Mouse (Mus musculus) testis, adult 2 months (tissue): ENCODE measurements around the gene Tns1. TPM values are rescaled to one million over a fixed set of nuclear protein-coding genes. Genes with fewer than 3 reads are reported as not detected.

ENCODE experiments used
- H3K27ac ChIP-seq: fragments of 200-500 bp; 2 replicates; pipeline ENCODE4 v1.5.1; 2012; ENCODE audit warnings: low read depth, low read length; ENCODE audit not compliant: control insufficient read depth, insufficient read depth
- H3K27me3 ChIP-seq: fragments of 200-500 bp; 2 replicates; pipeline ENCODE4 v1.6.1; 2012; ENCODE audit warnings: mild to moderate bottlenecking, low read length, moderate library complexity; ENCODE audit not compliant: control insufficient read depth, insufficient read depth
- H3K36me3 ChIP-seq: fragments of 200-500 bp; 2 replicates; pipeline ENCODE4 v1.6.1; 2012; ENCODE audit warnings: mild to moderate bottlenecking, low read length; ENCODE audit not compliant: control insufficient read depth, insufficient read depth
- H3K4me1 ChIP-seq: fragments of 200-500 bp; 2 replicates; pipeline ENCODE4 v1.6.1; 2012; ENCODE audit warnings: low read length; ENCODE audit not compliant: control insufficient read depth, insufficient read depth
- H3K4me3 ChIP-seq: fragments of 200-500 bp; 2 replicates; pipeline ENCODE4 v1.5.1; 2012; ENCODE audit warnings: low read depth, mild to moderate bottlenecking, low read length, moderate library complexity, mixed read lengths; ENCODE audit not compliant: control insufficient read depth
- CTCF ChIP-seq: fragments of 200-500 bp; IDR thresholded peaks from 2 replicates; pipeline ENCODE4 v1.5.1; 2012; ENCODE audit warnings: low read depth, mild to moderate bottlenecking, inconsistent platforms, low read length, moderate library complexity; ENCODE audit not compliant: control insufficient read depth, insufficient read depth, insufficient replicate concordance
- POLR2A ChIP-seq: fragments of 200-500 bp; IDR thresholded peaks from 2 replicates; pipeline ENCODE4 v1.6.1; 2012; ENCODE audit warnings: low read depth, mild to moderate bottlenecking, inconsistent platforms, low read length, moderate library complexity; ENCODE audit not compliant: control insufficient read depth
- polyA plus RNA-seq: library from polyadenylated mRNA; depleted of rRNA; stranded (reverse); fragments of >200 nt; gene quantifications from 2 replicates; pipeline ENCODE4 v1.2.3, GENCODE M21; 2012

Gene Tns1
- polyA plus RNA-seq, 1 experiment, result 422 TPM

DNA sequence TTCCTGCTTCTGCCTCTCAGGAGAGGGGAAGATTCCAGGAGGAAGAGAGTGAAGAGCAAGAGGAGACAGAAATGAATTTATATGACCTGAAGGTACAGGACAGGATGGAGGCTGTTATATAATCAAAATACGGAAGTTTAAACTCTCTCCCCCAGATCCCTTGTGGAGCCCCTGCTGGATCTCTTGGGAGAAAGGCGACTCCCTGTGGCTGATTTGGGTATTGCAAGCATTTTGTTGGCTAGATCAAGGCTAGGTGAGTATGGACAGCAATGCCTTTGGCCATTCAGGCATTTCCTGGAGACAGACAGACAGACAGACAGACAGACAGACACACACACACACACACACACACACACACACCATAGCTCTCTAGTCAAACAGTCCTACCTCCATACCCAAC, 46.9 kb downstream of the Tns1 start:
- Histone ChIP-seq H3K4me3 (no peak overlapping the region), H3K36me3 (no peaks in the 10 kb centered on the region), H3K4me1 (no peaks in the 10 kb centered on the region; the same call in 1 of the 2 replicates), H3K27me3 (no peaks in the 10 kb centered on the region), H3K27ac (no peak overlapping the region)
- peak; percentile 37; the same call in 1 of the 2 replicates for TF ChIP-seq CTCF
- no peak for TF ChIP-seq POLR2A

DNA sequence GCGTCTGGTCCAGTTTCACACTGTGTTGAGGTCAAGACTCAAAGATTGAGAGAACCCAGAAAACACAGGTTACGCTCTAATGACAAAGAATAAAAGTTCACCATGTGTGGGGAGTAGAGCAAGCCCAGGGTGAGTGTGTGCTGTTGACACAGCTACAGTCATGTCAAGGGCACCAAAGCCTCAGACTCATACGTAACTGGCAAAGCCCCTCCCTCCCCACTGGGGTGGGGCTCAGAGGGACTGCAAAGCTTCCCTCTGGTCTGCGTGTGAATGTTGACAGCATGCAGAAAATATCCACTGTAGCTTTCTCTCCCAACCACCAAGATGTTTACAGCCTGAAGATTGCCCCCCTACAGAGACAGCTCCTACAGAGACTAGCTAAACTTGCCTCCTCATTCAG, 48.0 kb downstream of the Tns1 start:
- no peak overlapping the region for H3K4me3 ChIP-seq
- H3K36me3 ChIP-seq, result no peaks in the 10 kb centered on the region
- H3K27me3 ChIP-seq, result no peaks in the 10 kb centered on the region
- no peak overlapping the region for H3K27ac ChIP-seq
- no peak for TF ChIP-seq CTCF
- no peak for TF ChIP-seq POLR2A
- H3K4me1 ChIP-seq, result no peaks in the 10 kb centered on the region; the same call in 1 of the 2 replicates

DNA sequence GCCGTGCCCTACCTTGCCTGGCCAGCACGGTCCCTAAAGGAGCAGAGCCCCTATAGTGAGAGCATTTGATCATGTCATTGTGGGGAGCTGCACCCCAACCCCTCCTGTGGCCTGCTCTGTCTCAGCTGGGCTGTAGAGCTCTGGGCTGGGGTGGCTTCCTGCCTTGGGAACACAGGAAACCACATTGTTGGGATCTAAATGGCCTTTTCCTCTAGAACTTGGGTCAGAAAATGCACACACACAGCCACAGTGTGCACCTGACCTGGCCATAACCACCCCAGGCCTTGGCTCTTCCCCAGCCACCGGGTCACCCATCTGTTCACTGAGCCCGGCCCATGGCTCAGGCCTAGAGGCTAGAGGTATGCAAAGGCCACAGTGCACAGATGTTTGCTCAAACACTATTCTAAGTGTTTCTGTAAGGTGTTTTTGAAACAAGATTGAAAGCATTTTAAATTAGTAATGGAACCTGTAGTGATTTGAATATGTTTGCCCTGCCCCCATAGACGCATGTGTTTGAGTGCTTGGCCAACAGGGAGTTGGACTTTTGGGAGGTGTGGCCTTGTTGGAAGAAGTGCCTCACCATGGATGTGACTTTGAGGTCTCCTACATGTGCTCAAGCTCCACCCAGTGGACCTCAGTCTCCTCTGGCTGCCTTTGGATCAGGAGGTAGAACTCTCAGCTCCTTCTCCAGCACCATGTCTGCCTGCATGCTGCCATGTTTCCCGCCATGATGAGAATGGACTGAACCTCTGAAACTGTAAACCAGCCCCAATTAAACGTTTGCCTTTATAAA, 49.4 kb downstream of the Tns1 start:
- H3K4me1 ChIP-seq, result no peaks in the 10 kb centered on the region; the same call in 1 of the 2 replicates
- H3K27ac ChIP-seq, result no peak overlapping the region
- TF ChIP-seq CTCF (no peak), POLR2A (no peak)
- H3K27me3 ChIP-seq, result no peaks in the 10 kb centered on the region
- no peaks in the 10 kb centered on the region for H3K36me3 ChIP-seq
- H3K4me3 ChIP-seq, result no peak overlapping the region

DNA sequence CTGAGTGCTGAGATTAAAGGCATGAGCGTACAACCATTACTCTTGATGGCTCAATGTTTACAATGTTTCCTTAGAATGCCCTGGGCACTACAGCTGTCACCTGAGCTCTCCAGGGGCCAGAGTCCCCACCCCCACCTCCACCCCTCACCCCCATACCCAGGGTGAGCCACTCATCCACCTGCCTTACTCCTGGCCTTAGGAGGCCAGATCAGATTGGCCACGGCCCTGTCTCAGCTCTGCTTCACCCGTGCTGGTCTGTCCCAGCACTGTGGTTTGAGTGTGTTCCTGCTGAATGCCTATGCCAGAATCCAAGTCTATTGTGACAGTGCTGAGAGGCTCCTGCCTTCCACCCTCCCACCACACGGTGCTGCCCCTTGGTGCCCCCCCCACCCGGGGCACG, 50.5 kb downstream of the Tns1 start:
- H3K27ac ChIP-seq, result no peak overlapping the region
- H3K27me3 ChIP-seq, result no peaks in the 10 kb centered on the region
- no peaks in the 10 kb centered on the region; the same call in none of the 2 replicates for H3K4me1 ChIP-seq
- H3K4me3 ChIP-seq, result no peak overlapping the region
- TF ChIP-seq POLR2A (no peak), CTCF (no peak)
- no peaks in the 10 kb centered on the region for H3K36me3 ChIP-seq

DNA sequence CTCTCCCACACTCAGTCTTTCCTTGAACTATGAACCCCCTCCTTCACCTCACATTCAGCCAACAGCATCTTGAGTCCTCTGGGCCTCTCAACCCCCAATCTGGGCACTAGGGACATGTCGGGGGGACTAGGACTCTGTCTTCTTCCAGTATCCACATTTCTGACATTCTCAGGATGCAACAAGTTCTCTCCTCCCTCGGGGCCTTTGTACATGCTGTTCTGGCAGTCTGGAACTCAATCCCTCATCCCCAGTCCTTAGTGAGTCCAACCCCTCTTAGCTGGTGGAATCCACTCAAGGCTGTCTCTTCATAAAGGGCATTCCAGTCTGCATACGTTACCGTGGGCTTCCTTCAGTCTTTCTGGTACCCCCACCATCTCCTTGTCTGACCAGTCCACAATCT, 53.5 kb downstream of the Tns1 start:
- Histone ChIP-seq H3K27me3 (no peaks in the 10 kb centered on the region), H3K27ac (peak overlapping the region; percentile 46; the same call in 1 of the 2 replicates), H3K4me1 (peaks cover 5% of the 10 kb centered on the region), H3K4me3 (no peak overlapping the region), H3K36me3 (no peaks in the 10 kb centered on the region)
- no peak for TF ChIP-seq POLR2A
- TF ChIP-seq CTCF, result no peak

DNA sequence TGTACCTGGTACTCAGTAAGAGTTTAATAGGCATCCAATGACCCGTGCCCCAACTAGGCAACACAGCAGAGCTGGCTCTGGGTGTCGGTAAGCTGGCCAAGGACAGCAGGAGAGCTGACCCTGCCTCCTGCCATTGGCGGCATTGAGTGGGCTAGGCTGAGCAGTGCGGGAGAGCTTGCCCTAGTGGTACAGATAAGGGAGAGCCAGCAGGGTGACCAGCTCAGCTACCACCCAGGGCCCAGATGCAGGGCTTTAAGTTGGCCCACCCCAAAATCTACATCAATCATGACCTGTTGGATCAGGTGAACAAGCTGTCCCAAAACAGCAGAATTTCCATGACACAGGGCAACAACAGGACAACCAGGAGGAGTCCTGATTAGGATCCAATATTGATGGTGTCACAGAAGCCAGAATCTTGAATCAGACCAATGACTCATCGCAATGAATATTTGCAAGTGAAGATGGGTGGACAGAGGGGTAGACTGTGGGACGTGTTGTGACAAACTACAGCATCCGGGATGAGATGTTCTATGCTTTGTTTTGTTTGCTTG, 54.2 kb downstream of the Tns1 start:
- no peaks in the 10 kb centered on the region for H3K27me3 ChIP-seq
- H3K4me1 ChIP-seq, result peaks cover 5% of the 10 kb centered on the region
- peak overlapping the region; percentile 20 for H3K27ac ChIP-seq
- no peaks in the 10 kb centered on the region for H3K36me3 ChIP-seq
- no peak for TF ChIP-seq POLR2A
- no peak overlapping the region for H3K4me3 ChIP-seq

DNA sequence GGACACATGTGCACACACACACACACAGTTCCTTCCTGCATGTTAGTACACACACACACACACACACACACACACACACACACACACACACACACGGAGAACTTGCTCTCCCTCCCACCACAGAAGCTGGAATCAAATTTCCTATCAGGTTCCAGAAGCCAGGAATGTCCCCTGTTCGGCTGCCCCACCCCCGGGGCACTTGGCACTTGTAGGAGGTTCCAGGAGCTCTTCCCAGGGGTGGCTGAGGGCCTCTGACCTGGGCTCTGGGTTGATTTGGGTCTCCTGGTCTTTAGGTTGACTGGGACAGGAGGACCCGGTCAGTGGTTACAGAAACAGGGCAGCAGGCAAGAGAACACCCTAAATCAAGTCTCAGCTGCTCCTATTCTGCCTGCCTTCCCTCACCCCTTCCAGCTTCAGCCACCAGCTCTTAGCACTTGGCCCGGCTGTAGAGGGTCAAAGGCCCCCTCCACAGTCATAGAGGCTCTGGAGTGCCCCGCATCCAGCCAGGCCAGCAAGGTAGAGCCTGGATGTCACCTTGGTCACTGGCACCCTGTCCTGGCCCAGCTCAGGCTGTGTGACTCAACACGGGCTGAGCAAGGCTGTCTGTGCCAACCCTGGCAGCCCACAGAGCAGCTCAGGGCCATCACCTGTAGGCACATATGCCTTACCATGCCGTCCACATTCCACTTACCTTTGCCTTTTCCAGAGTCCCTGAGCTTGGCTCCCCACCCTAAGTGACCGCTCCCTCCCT, 55.0 kb downstream of the Tns1 start:
- Histone ChIP-seq H3K27me3 (no peaks in the 10 kb centered on the region), H3K27ac (no peak overlapping the region; the same call in 1 of the 2 replicates), H3K4me1 (peaks cover 5% of the 10 kb centered on the region), H3K4me3 (no peak overlapping the region), H3K36me3 (no peaks in the 10 kb centered on the region)
- TF ChIP-seq CTCF, result no peak
- TF ChIP-seq POLR2A, result no peak
